Mouse (Mus musculus) lung, embryonic 14.5 days (tissue): ENCODE results near the gene Zdhhc7. TPM values are rescaled to one million over a fixed set of nuclear protein-coding genes. Genes with fewer than 3 reads are reported as not detected.
A peak's percentile ranks its signal among the peaks of the same experiment; 100 is the strongest.

ENCODE experiments used
- ATAC-seq: fragments of 200-750 bp; cut with Nextera tagmentation; 2 replicates; pipeline ENCODE4 v1.8.0; 2017; ENCODE audit warnings: mild to moderate bottlenecking, moderate TSS enrichment, moderate library complexity; ENCODE audit not compliant: insufficient read depth
- DNase-seq: peaks from one replicate; pipeline ENCODE4 v3.0.0-alpha.2; 2015
- H3K27ac ChIP-seq: fragments of 300-500 bp; sonication (generic); 2 replicates; pipeline ENCODE4 v1.5.1; 2014; ENCODE audit warnings: low read depth, mild to moderate bottlenecking, moderate library complexity
- H3K27me3 ChIP-seq: fragments of 300-500 bp; sonication (generic); 2 replicates; pipeline ENCODE4 v1.6.1; 2014; ENCODE audit warnings: low read length, control low read depth; ENCODE audit not compliant: insufficient read depth
- H3K36me3 ChIP-seq: fragments of 300-500 bp; sonication (generic); 2 replicates; pipeline ENCODE4 v1.6.1; 2014; ENCODE audit warnings: control low read depth; ENCODE audit not compliant: insufficient read depth
- H3K4me1 ChIP-seq: fragments of 300-500 bp; sonication (generic); 2 replicates; pipeline ENCODE4 v1.6.1; 2014; ENCODE audit warnings: antibody characterized with exemption, control low read depth; ENCODE audit not compliant: insufficient read depth
- H3K4me2 ChIP-seq: fragments of 300-500 bp; sonication (generic); 2 replicates; pipeline ENCODE4 v1.6.1; 2014; ENCODE audit warnings: mild to moderate bottlenecking
- H3K4me3 ChIP-seq: fragments of 300-500 bp; sonication (generic); 2 replicates; pipeline ENCODE4 v1.5.1; 2014; ENCODE audit warnings: low read depth, low read length
- H3K9ac ChIP-seq: fragments of 300-500 bp; sonication (generic); 2 replicates; pipeline ENCODE4 v1.6.1; 2014
- H3K9me3 ChIP-seq: fragments of 300-500 bp; sonication (generic); 2 replicates; pipeline ENCODE4 v1.6.1; 2016; ENCODE audit warnings: low read depth, low read length, control low read depth
- CTCF ChIP-seq: IDR thresholded peaks from 2 replicates; pipeline ENCODE4 v1.5.1; 2016; ENCODE audit warnings: antibody characterized with exemption, low read depth
- whole genome bisulfite sequencing: fragments of 180-500 bp; shearing (Covaris S2); extraction: QIAGEN DNeasy Blood & Tissue Kit; methylation state at CpG from one replicate; pipeline ENCODE4 v1.1.7; 2014; 5-methylcytosine and 5-hydroxymethylcytosine counted together
- polyA plus RNA-seq: library from polyadenylated mRNA; unstranded; fragments of >200 nt; fragmentation: Nextera tagmentation; extraction: Ambion mirVana; gene quantifications from 2 replicates; pipeline ENCODE4 v1.2.1, GENCODE M21; 2014

The Zdhhc7 gene
- polyA plus RNA-seq, result 33.9 and 37.5 TPM in 2 replicates

GRCm38 (mm10) chr8:120101068-120101972 lies at the start of gene Zdhhc7:
Gene Zdhhc7, minus strand, starts transcription at chr8:120101482.
- Histone ChIP-seq H3K27me3 (no peaks in the 10 kb centered on the region), H3K27ac (peak within 1 kb of the TSS; percentile 93), H3K4me1 (peaks cover 13% of the 10 kb centered on the region; the same call in 1 of the 2 replicates), H3K9ac (peak within 1 kb of the TSS; percentile 85), H3K4me3 (peak within 1 kb of the TSS; percentile 94), H3K9me3 (no peaks in the 10 kb centered on the region), H3K4me2 (peak within 1 kb of the TSS; percentile 95), H3K36me3 (no peaks in the 10 kb centered on the region; the same call in 1 of the 2 replicates)
- peak; percentile 75 for ATAC-seq
- peak; percentile 85 for DNase-seq
- no peak for TF ChIP-seq CTCF
- WGBS, result under 1% methylated on average over 88 of the region's 88 CpGs

- no peak overlapping the region for H3K4me2 ChIP-seq
- no peak for ATAC-seq
- no peak for DNase-seq
- H3K9ac ChIP-seq, result no peak overlapping the region
- H3K36me3 ChIP-seq, result no peaks in the 10 kb centered on the region
- no peak overlapping the region for H3K4me3 ChIP-seq
- no peak overlapping the region for H3K27ac ChIP-seq
- no peak for TF ChIP-seq CTCF
- H3K9me3 ChIP-seq, result no peaks in the 10 kb centered on the region
- 47% methylated on average over 12 of the region's 12 CpGs for WGBS
- H3K4me1 ChIP-seq, result no peaks in the 10 kb centered on the region
- H3K27me3 ChIP-seq, result no peaks in the 10 kb centered on the region
Measured at GRCm38 (mm10) chr8:120150028-120150427, 48.7 kb upstream of the Zdhhc7 start.

- H3K4me3 ChIP-seq, result no peak overlapping the region
- 82% methylated on average over 1 of the region's 1 CpGs for WGBS
- H3K9ac ChIP-seq, result no peak overlapping the region
- no peak overlapping the region for H3K27ac ChIP-seq
- no peak overlapping the region for H3K4me2 ChIP-seq
- DNase-seq (no peak), ATAC-seq (no peak)
- no peaks in the 10 kb centered on the region for H3K27me3 ChIP-seq
- TF ChIP-seq CTCF, result no peak
- H3K9me3 ChIP-seq, result no peaks in the 10 kb centered on the region
- H3K36me3 ChIP-seq, result no peaks in the 10 kb centered on the region
- no peaks in the 10 kb centered on the region for H3K4me1 ChIP-seq
Measured at GRCm38 (mm10) chr8:120146051-120146450, 44.8 kb upstream of the Zdhhc7 start.

- no peaks in the 10 kb centered on the region for H3K27me3 ChIP-seq
- no peak overlapping the region for H3K4me3 ChIP-seq
- no peak overlapping the region for H3K27ac ChIP-seq
- H3K4me2 ChIP-seq, result no peak overlapping the region
- no peak for TF ChIP-seq CTCF
- H3K9me3 ChIP-seq, result no peaks in the 10 kb centered on the region
- no peak overlapping the region for H3K9ac ChIP-seq
- H3K4me1 ChIP-seq, result no peaks in the 10 kb centered on the region
- ATAC-seq (peak; percentile 35; the same call in 1 of the 2 replicates), DNase-seq (peak; percentile 48)
- H3K36me3 ChIP-seq, result no peaks in the 10 kb centered on the region
- WGBS, result 30% methylated on average over 12 of the region's 12 CpGs
Measured at GRCm38 (mm10) chr8:120144652-120145301, 43.5 kb upstream of the Zdhhc7 start.

GRCm38 (mm10) chr8:120143911-120144651 lies 42.8 kb upstream of the Zdhhc7 start:
- Histone ChIP-seq H3K4me3 (no peak overlapping the region), H3K4me1 (no peaks in the 10 kb centered on the region), H3K27ac (no peak overlapping the region), H3K9ac (no peak overlapping the region), H3K9me3 (no peaks in the 10 kb centered on the region), H3K27me3 (no peaks in the 10 kb centered on the region), H3K36me3 (no peaks in the 10 kb centered on the region), H3K4me2 (no peak overlapping the region)
- ATAC-seq (no peak), DNase-seq (no peak)
- 56% methylated on average over 15 of the region's 15 CpGs for WGBS
- TF ChIP-seq CTCF, result no peak

- no peaks in the 10 kb centered on the region for H3K36me3 ChIP-seq
- TF ChIP-seq CTCF, result no peak
- H3K27me3 ChIP-seq, result peaks cover 3% of the 10 kb centered on the region; the same call in 1 of the 2 replicates
- H3K4me2 ChIP-seq, result no peak overlapping the region
- WGBS, result 48% methylated on average over 3 of the region's 3 CpGs
- H3K27ac ChIP-seq, result peak overlapping the region; percentile 43; the same call in 1 of the 2 replicates
- no peak overlapping the region for H3K4me3 ChIP-seq
- ATAC-seq (peak; percentile 49; the same call in 1 of the 2 replicates), DNase-seq (peak; percentile 28)
- no peaks in the 10 kb centered on the region for H3K4me1 ChIP-seq
- no peak overlapping the region for H3K9ac ChIP-seq
- no peaks in the 10 kb centered on the region for H3K9me3 ChIP-seq
Measured at GRCm38 (mm10) chr8:120140769-120141168, 39.5 kb upstream of the Zdhhc7 start.
